Mouse (Mus musculus) cerebellum, postnatal 14 days (tissue): ENCODE measurements around the gene Gsk3a.

Experiments used
- DNase-seq, 2 experiments: peaks; one replicate each; pipeline ENCODE4 v3.0.0; 2021; ENCODE audit warnings: mixed read lengths in 2 of 2

Gsk3a gene

GRCm38 (mm10) chr7:25180512-25180911 lies 57.1 kb downstream of the Gsk3a start:
- no peak for DNase-seq

- peak; percentile 89 to 90 for DNase-seq
These were observed 58.0 kb downstream of the Gsk3a start, which contains the start of gene Pou2f2 for GRCm38 (mm10) chr7:25179606-25180161. Gene Pou2f2, minus strand, starts transcription at chr7:25179726.

GRCm38 (mm10) chr7:25178787-25179605 lies 58.7 kb downstream of the Gsk3a start:
- DNase-seq: peak; percentile 68 to 69

GRCm38 (mm10) chr7:25178317-25178716 lies 59.3 kb downstream of the Gsk3a start:
- peak; percentile 53 to 66 for DNase-seq
